Mouse (Mus musculus) thymus, postnatal 10 days (tissue): ENCODE data around the gene Fbxw7.
"Not testable (repeated sequence)": the region's sequence is repeated elsewhere in the genome, so short reads cannot be mapped to it uniquely, and the experiment has no call there.

Source experiments
- DNase-seq, 2 experiments: peaks; one replicate each; pipeline ENCODE4 v3.0.0; 2021; ENCODE audit warnings: low spot score in 2 of 2

Gene Fbxw7

DNA sequence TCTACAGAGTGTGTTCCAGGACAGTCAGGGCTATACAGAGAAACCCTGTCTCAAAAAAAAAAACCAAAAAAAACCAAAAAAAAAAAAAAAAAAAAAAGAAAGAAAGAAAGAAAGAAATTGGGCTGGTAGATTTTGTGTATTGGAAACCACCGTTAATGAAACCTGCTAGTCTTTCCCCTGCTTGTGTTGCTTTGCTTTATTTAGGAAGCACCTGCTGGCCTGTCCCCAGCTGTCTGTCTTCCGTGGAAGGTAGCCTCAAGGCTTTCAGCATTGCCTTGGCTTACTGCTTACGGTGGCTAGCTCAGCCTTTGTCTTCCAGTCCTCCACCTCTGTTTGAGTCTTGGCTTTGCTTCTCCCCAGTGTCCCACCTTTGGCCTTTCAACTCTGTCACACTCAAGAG, 11.9 kb downstream of the Fbxw7 start:
- no peak for DNase-seq

- DNase-seq = no peak
These were observed 12.5 kb downstream of the Fbxw7 start for GRCm38 (mm10) chr3:84827617-84828016.

DNA sequence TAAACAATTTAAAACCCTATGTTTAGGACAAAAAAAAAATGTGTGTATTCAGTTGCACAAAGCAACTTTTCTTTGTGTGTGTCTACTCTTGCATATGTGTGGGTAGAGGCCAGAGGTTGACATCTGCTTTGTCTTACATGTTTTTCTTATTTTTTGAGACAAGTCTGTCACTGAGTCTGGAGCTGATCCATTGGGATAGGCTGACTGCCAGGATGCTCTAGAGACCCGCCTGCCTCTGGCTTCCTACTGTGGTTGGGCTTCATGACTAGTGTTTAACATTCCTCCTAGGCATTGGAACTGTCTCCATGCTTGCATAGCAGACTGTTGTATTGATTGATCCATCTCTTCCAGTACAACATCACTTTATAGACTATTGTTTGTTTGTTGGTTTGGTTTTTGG, 14.3 kb downstream of the Fbxw7 start:
- no peak for DNase-seq

DNA sequence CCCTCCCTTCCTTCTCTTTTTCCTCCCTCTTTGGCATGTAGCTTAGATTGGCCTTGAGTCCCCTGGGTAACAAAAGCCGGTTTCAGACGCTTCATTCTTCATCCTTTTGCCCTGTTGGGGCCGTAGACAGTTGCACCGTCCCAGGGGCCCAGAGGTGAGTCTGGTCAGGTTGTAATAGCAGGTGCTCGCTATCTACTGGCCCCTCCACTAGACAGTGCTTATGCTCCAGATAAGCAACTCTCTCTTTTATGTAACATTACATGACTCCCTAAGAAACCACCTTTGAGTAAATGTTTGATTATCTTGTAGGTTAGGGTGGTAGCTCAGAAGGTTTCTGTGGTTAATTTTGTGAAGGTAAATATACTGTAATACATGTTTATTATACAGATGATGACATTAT, 21.0 kb downstream of the Fbxw7 start:
- no peak for DNase-seq

GRCm38 (mm10) chr3:84837984-84838383, 22.9 kb downstream of the Fbxw7 start:
- DNase-seq = no peak

DNA sequence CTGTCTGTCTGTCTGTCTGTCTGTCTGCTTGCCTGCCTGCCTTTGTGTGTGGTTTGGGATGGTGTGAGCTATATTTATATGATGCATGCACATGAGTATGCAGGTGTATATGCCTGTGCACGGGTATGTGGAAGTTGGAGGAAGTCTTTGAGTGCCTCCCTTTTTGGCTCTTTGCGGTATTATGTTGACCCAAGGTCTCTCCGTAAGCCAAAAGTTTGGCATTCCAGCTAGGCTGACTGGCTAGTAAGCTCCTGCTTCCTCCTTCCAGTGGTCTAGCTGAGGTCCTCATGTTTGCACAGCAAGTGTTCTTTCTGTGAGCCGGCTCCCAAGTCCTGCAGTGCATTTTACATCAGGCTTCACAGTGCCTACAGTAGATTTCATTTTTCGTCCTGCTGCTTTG, 24.4 kb downstream of the Fbxw7 start:
- no peak for DNase-seq

GRCm38 (mm10) chr3:84841271-84841670, 26.2 kb downstream of the Fbxw7 start:
- DNase-seq = no peak

DNA sequence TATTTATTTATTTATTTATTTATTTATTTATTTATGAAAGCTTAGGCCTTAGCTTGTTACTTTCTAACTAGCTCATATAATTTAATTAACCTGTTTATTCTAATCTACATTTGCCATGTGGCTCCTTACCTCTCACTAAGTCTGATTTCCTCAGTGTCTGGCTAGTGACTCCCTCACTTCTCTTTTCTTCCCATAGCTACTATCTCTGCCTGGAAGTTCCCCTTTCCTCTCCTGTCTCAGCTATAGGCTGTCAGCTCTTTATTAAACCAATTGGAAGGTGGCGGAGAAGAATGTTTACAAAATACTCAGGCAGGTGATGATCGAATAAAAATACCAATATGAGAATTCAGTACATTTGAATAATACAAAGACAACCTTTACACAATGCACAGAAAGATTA, 27.7 kb downstream of the Fbxw7 start:
- DNase-seq = no peak

DNA sequence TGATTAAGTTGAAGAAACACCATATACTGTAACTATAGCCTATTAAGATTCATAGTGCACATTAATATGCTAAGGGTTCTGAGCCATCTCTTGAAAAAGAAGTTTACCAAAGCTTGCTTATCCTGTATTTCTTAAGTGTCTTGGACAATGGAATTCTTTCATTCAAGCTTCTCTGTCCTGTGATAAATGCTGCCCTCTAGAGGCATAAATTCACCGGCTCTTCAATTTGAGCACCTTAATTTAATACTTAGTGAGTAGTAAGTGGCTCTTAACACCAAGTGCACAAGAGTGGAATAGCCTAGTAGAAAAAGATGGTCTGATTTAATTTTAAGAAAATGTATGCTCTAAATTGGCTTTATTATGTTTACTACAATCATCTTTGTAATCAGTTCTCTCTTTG, 28.5 kb downstream of the Fbxw7 start:
- peak in 1 of 2 experiments; percentile 69 for DNase-seq

DNA sequence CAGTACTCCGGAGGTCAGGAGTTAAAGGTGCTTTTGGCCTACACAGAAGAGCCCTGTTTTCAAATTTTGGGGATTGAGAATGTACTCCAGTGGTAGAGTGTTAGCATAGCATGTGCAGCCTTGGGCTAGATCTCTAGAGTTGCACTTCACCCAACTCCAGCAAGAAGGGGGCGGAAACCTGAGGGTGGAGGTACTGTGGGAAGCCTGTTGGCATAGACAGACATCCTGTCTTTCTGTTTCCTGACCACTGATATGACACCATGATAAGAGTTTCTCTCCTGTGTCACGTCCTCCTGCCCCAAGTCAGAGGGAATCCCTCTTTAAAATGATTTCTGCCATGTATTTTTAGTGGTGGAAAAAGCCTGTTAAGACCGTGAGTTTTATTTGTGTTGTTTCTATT, 33.7 kb downstream of the Fbxw7 start:
- peak; percentile 21 to 35 for DNase-seq

DNA sequence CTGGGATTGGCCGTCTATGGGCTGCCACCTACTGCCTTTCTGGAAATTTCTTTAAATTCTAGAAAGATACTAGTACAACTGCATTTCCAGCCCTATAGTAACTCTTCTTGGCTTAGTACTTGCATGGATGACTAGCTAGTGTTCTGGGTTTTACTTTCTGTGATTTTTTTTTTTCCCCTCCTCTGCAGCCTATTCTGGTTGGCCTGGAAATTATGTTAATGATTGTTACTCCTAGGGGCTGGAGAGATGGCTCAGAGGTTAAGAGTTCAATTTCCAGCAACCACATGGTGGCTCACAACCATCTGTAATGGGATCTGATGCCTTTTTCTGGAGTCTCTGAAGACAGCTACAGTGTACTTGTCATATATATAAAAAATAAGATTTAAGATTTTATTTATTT, 35.4 kb downstream of the Fbxw7 start:
- DNase-seq = no peak

GRCm38 (mm10) chr3:84851801-84852200, 36.7 kb downstream of the Fbxw7 start:
- no peak for DNase-seq

DNA sequence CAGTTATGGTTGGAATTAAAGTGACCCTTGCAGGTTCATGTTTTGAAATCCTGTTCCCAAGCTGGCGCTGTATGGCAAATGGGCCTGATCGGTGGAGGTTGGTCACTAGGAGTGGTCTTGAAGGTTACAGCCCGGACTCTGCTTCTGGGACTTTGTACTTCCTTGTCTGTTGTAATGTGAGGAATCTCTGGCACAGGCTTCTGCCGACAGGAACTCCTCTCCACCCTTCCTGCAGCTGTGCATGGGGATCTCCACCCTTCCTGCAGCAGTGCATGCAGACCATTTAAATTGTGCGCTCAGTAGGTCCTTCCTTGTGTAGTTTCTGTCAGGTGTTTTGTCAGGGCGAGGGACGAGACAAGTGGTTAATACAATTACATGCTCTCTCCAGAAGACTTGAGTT, 37.8 kb downstream of the Fbxw7 start:
- no peak for DNase-seq

DNA sequence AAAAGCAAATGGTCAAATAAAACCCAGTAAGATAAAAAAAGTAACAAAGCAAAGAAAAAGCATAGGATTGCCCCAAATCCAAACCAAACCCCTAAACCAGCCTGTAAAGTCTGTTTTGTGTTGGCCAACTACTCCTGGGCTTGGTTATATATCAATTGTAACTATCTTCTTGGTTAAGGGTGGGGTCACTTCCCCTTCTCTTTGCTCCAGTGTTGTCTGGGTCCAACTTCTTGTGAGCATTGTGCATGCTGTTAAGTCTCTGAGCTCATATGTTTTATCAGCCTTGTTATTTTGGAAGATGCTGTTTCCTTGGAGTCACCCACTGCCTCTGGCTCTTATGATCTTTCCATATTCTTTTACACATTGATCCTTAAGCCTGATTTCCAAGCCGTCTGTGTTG, 39.4 kb downstream of the Fbxw7 start:
- DNase-seq = no peak

GRCm38 (mm10) chr3:84860669-84861068, 45.6 kb downstream of the Fbxw7 start:
- no peak for DNase-seq

DNA sequence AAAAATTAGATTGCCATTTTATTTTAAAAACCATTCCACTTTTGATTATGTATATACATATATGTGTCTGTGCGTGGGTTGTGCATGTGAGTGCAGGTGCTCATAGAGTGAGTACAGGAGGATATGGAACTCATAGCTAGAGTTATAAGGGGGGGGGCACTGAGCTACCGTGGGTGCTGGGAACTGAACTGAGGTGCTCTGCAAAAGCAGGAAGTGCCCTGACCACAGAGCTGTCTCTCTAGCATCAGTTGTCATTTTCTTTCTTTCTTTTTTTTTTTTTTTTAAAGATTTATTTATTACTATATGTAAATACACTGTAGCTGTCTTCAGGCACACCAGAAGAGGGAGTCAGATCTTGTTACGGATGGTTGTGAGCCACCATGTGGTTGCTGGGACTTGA, 46.7 kb downstream of the Fbxw7 start:
- not testable (repeated sequence) for DNase-seq

DNA sequence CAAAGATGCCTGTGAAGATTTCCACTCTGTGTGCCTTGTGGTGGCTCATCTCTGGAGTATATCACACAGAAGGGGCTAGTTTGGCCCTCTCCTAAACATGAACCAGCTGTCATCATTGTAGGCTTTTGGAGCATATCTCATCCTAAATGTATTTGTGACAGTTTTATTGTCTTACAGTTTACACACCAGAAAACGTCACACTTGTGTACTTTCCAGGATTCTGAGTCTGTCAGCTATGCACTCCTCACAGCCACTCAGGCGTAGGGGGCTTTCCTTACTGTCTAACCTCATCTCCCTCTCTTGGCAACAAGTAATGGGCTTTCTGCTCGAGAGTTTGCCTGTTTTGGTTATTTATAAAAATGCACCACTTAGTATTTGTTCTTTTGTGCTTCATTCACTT, 50.6 kb downstream of the Fbxw7 start:
- DNase-seq = no peak

- no peak for DNase-seq
These were observed 51.8 kb downstream of the Fbxw7 start for GRCm38 (mm10) chr3:84866866-84867265.

DNA sequence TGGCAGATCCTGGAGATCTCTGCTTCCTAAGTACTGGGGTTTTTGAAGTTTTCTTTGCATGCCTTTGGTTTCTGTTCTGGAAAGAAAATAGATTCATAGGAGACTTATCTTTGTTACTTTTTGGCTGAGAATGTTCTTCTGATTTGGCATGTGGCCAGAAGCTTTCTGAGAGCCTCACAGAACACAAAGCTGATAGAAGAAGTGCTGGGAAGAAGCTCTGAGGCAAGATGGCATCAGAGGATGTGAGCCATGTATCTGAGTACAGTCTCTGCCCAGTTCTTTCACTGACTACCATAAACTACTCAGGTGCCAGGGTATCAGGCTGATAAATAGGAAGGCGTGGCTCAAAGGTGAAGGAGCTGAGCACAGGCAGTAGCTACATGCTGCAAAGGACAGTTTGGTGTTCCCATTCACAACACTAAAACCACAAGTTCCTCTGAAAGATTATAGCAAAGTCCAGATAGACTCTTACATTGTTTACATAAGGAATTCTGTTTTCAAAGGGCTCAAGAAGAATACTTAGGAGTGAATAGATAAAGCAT, 52.4 kb downstream of the Fbxw7 start:
- no peak for DNase-seq

DNA sequence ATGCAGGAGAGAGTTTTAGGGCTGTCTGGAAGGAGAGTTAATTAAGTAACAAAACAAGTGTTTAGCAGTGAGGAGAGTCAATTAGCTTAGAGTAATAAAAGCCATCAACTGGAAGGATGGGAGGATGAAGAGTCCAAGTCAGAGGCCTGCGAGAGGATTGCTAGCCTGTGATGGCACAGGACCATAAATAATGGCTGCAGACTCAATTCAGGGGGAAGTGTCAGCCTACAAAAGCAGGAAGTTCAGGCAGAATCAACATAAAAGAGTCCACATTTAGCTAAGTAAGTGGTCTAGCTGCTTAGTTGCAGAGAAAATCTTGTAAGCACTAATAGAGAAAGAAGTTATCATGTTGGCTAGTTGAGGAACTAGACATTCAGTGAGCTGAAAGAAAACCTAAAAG, 52.9 kb downstream of the Fbxw7 start:
- no peak for DNase-seq

- no peak for DNase-seq
These were observed 55.1 kb downstream of the Fbxw7 start for GRCm38 (mm10) chr3:84870126-84870525.

GRCm38 (mm10) chr3:84875306-84875705, 60.2 kb downstream of the Fbxw7 start:
- DNase-seq = no peak

DNA sequence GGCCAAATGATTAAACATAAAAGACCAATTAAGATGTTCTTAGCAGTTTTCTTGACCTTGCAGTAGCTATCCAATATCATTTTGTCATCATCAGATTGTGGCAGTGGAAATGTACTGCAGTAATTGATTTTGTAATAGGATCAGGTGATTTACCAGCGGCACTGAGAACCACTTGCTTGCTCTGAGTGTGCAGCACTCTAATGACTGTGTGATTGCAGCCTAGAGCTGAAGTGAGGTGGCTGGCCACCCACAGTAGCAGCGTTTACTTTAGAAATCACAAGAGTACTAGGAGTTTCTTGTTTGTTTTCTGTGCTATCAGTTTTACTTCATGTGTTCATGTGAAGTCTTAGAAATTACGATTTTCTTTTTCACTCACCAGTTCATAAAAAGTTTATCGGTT, 61.1 kb downstream of the Fbxw7 start:
- no peak for DNase-seq

GRCm38 (mm10) chr3:84883817-84884483, 68.9 kb downstream of the Fbxw7 start:
- DNase-seq = peak in 1 of 2 experiments; percentile 7
